Mouse (Mus musculus) megakaryocyte-erythroid progenitor cell, adult 5-6 weeks (primary cell): ENCODE measurements around the gene Gm21972. TPM values are rescaled to one million over a fixed set of nuclear protein-coding genes. Genes with fewer than 3 reads are reported as not detected.

Source experiments
- ATAC-seq: replicated peaks from 2 replicates; pipeline ENCODE4 v1.8.0; 2016; ENCODE audit warnings: mild to moderate bottlenecking, inconsistent platforms; ENCODE audit not compliant: severe bottlenecking, poor library complexity, low FRiP score, low TSS enrichment
- total RNA-seq, 2 experiments: library from RNA; stranded (forward) in 1 of 2; stranded (reverse) in 1 of 2; fragments of 200-1000, 215-1000 nt in 1 of 2; fragments of >200 nt in 1 of 2; fragmentation: Nextera tagmentation in 1 of 2; gene quantifications; 2 replicates each; pipeline ENCODE4 v1.2.3; 2014 to 2017

The Gm21972 gene
- total RNA-seq (2014; fragmentation: Nextera tagmentation), result 0.46 and 4.8 TPM in 2 replicates
- total RNA-seq (2017), result 12.3 and 36.2 TPM in 2 replicates

GRCm38 (mm10) chr1:86133337-86133736, at the start of gene Gm21972:
Gene Gm21972, plus strand, starts transcription at chr1:86133637.
- no peak for ATAC-seq

GRCm38 (mm10) chr1:86094413-86094812, 39.0 kb upstream of the Gm21972 start:
- no peak for ATAC-seq

- ATAC-seq, result no peak
Measured at GRCm38 (mm10) chr1:86105054-86105453, 28.4 kb upstream of the Gm21972 start.

- ATAC-seq, result no peak
Measured at GRCm38 (mm10) chr1:86111779-86112178, 21.7 kb upstream of the Gm21972 start, which contains the start of gene Htr2b. Gene Htr2b, minus strand, starts transcription at chr1:86111970.

GRCm38 (mm10) chr1:86114141-86114540, 19.3 kb upstream of the Gm21972 start:
- ATAC-seq, result no peak

GRCm38 (mm10) chr1:86119549-86119948, 13.9 kb upstream of the Gm21972 start:
- ATAC-seq, result no peak

GRCm38 (mm10) chr1:86126036-86126435, 7.4 kb upstream of the Gm21972 start:
- no peak for ATAC-seq

GRCm38 (mm10) chr1:86135315-86135714, 1.9 kb downstream of the Gm21972 start:
- ATAC-seq, result no peak

- ATAC-seq, result no peak
Measured at GRCm38 (mm10) chr1:86141081-86141480, 7.6 kb downstream of the Gm21972 start.

- ATAC-seq, result no peak
Measured at GRCm38 (mm10) chr1:86143165-86143564, 9.7 kb downstream of the Gm21972 start.

- no peak for ATAC-seq
Measured at GRCm38 (mm10) chr1:86144001-86144944, 10.8 kb downstream of the Gm21972 start.

- no peak for ATAC-seq
Measured at GRCm38 (mm10) chr1:86146293-86146692, 12.9 kb downstream of the Gm21972 start.

- ATAC-seq, result no peak
Measured at GRCm38 (mm10) chr1:86147557-86147956, 14.1 kb downstream of the Gm21972 start.

GRCm38 (mm10) chr1:86148161-86148560, 14.7 kb downstream of the Gm21972 start:
- ATAC-seq, result no peak

- no peak for ATAC-seq
Measured at GRCm38 (mm10) chr1:86150929-86151328, 17.5 kb downstream of the Gm21972 start.

GRCm38 (mm10) chr1:86151376-86151775, 17.9 kb downstream of the Gm21972 start:
- ATAC-seq, result no peak

GRCm38 (mm10) chr1:86152618-86153017, 19.2 kb downstream of the Gm21972 start:
- ATAC-seq, result no peak

- peak; percentile 99 for ATAC-seq
Measured at GRCm38 (mm10) chr1:86154133-86154823, 20.8 kb downstream of the Gm21972 start, which contains the start of gene Armc9. Gene Armc9, plus strand, starts transcription at chr1:86154780.

- no peak for ATAC-seq
Measured at GRCm38 (mm10) chr1:86154824-86155164, 21.4 kb downstream of the Gm21972 start.

GRCm38 (mm10) chr1:86156075-86156474, 22.6 kb downstream of the Gm21972 start:
- no peak for ATAC-seq
